Mouse (Mus musculus) urinary bladder, adult 18-20 months (tissue): ENCODE measurements around the gene Akap11.

ENCODE experiments used
- DNase-seq, 2 experiments: peaks; one replicate each; pipeline ENCODE4 v3.0.0; 2022; ENCODE audit warnings: low spot score in 2 of 2, mixed read lengths in 2 of 2

The Akap11 gene

GRCm38 (mm10) chr14:78448807-78449406 lies 87.7 kb downstream of the Akap11 start:
- DNase-seq: no peak

GRCm38 (mm10) chr14:78448017-78448416 lies 88.6 kb downstream of the Akap11 start:
- no peak for DNase-seq

GRCm38 (mm10) chr14:78447542-78447941 lies 89.1 kb downstream of the Akap11 start:
- DNase-seq: no peak
